Mouse (Mus musculus): ENCODE measurements around the gene Tpo. TPM values are rescaled to one million over a fixed set of nuclear protein-coding genes. Genes with fewer than 3 reads are reported as not detected.

Gene Tpo
- polyA plus RNA-seq, 1 experiment from 2014 or later, result not detected

DNA sequence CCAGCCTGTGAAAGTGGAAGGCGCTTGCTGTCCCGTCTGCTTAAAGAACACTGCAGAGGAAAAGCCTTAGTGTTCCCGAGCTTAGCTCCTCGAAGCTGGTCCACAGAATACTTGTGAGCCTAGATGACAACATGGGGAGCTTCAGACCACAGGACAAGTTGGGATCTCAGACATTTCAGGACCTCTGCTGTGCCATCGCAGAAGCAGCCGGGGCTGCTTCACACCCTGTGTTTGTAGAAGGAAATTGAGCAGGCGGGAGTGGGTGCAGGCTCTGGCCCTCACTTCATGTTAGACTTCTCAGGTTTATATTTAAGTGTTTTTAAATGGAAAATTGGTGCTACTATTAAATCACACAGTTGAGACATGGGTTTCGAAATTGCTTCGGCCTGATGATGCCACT, 116.9 kb downstream of the Tpo start:
- H3K4me3 ChIP-seq (ENCODE audit: low read depth, low read length), result no peak overlapping the region
- H3K4me1 ChIP-seq (ENCODE audit: control insufficient read depth, insufficient read depth, low read length), result no peaks in the 10 kb centered on the region; the same call in 1 of the 2 replicates
- H3K27me3 ChIP-seq (ENCODE audit: control insufficient read depth, insufficient read depth, low read length), result no peaks in the 10 kb centered on the region
- ATAC-seq (ENCODE audit: low FRiP score) (no peak), DNase-seq (ENCODE audit: low spot score, missing footprints) (no peak)
- whole genome bisulfite sequencing, result 93% methylated on average over 9 of the region's 9 CpGs
- no peaks in the 10 kb centered on the region for H3K9me3 ChIP-seq (ENCODE audit: control insufficient read depth, low read length)
- no peak overlapping the region for H3K4me2 ChIP-seq
- no peak overlapping the region for H3K9ac ChIP-seq (ENCODE audit: low read length)
- peaks cover 23% of the 10 kb centered on the region for H3K36me3 ChIP-seq (ENCODE audit: control insufficient read depth, insufficient read depth, low read length)
- no peak overlapping the region for H3K27ac ChIP-seq (ENCODE audit: low read depth, low read length)

DNA sequence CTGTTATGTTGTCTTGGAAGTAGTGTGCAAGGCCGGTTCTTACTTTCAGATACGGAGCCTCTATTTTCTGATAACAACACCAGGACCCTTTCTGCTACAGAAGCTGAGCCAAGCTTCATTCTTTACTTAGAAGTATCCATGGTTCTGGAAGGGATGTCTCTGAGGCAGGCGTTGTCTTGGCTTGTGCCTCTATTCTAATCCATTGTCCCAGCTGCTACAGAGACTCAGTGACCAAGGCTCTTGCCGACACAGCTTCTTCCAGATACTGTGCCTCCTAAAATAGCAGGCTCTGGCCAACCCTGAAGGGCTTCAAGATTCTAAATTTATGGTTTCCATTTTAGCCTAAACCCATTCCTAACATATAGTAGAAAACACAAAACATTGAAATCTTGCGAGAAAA, 123.7 kb downstream of the Tpo start:
- Histone ChIP-seq H3K27ac (ENCODE audit: low read depth, low read length) (no peak overlapping the region), H3K36me3 (ENCODE audit: control insufficient read depth, insufficient read depth, low read length) (peaks cover 30% of the 10 kb centered on the region), H3K9me3 (ENCODE audit: control insufficient read depth, low read length) (no peaks in the 10 kb centered on the region), H3K4me1 (ENCODE audit: control insufficient read depth, insufficient read depth, low read length) (no peaks in the 10 kb centered on the region), H3K4me3 (ENCODE audit: low read depth, low read length) (no peak overlapping the region), H3K4me2 (no peak overlapping the region), H3K9ac (ENCODE audit: low read length) (no peak overlapping the region), H3K27me3 (ENCODE audit: control insufficient read depth, insufficient read depth, low read length) (no peaks in the 10 kb centered on the region)
- DNase-seq (ENCODE audit: low spot score, missing footprints) (no peak), ATAC-seq (ENCODE audit: low FRiP score) (no peak)
- WGBS, result 86% methylated on average over 5 of the region's 5 CpGs

GRCm38 (mm10) chr12:30006586-30006985, 125.8 kb downstream of the Tpo start:
- Histone ChIP-seq H3K27me3 (ENCODE audit: control insufficient read depth, insufficient read depth, low read length) (no peaks in the 10 kb centered on the region), H3K9ac (ENCODE audit: low read length) (no peak overlapping the region), H3K4me3 (ENCODE audit: low read depth, low read length) (no peak overlapping the region), H3K9me3 (ENCODE audit: control insufficient read depth, low read length) (no peaks in the 10 kb centered on the region), H3K27ac (ENCODE audit: low read depth, low read length) (no peak overlapping the region), H3K36me3 (ENCODE audit: control insufficient read depth, insufficient read depth, low read length) (peaks cover 36% of the 10 kb centered on the region), H3K4me2 (no peak overlapping the region), H3K4me1 (ENCODE audit: control insufficient read depth, insufficient read depth, low read length) (no peaks in the 10 kb centered on the region)
- 81% methylated on average over 9 of the region's 9 CpGs for WGBS
- ATAC-seq (ENCODE audit: low FRiP score), result no peak
- no peak for DNase-seq (ENCODE audit: low spot score, missing footprints)

Other genes with a start within 250 kb of the Tpo start
- gene Pxdn, start 195.0 kb downstream of the Tpo start, polyA plus RNA-seq (2014; fragmentation: Nextera tagmentation; extraction: Ambion mirVana), result 67.3 and 69.4 TPM in 2 replicates
- gene Sntg2, start 240.8 kb upstream of the Tpo start, polyA plus RNA-seq (2014; fragmentation: Nextera tagmentation; extraction: Ambion mirVana), result 0.52 and 0.74 TPM in 2 replicates